Comparison of ENCODE assay signal across 8 mouse cellular contexts in genomic region chr6:88906369-88907108, GRCm38 (mm10). TPM values are rescaled to one million over a fixed set of nuclear protein-coding genes. Genes with fewer than 3 reads are reported as not detected.
DNase-seq lines count a peak whose midpoint lies in the region; TF ChIP-seq lines count a peak whose summit lies in the region.

No protein-coding gene starts in this region.

- peak; percentile 75; the same call in 1 of the 2 replicates for TF ChIP-seq CTCF in thymus, adult 2 months (IDR thresholded peaks at IDR 0.05; ENCODE audit: borderline replicate concordance, control insufficient read depth, extremely low read depth, insufficient read depth, low read length, poor library complexity)
- TF ChIP-seq CTCF in small intestine, adult 2 months (IDR thresholded peaks at IDR 0.05; ENCODE audit: extremely low read depth, insufficient read length, insufficient replicate concordance, low read depth, low read length) = peak; percentile 92

- 28% methylated on average over 16 of the region's 16 CpGs for WGBS in thymus, adult 2 months
- WGBS in small intestine, adult 2 months = 17% methylated on average over 16 of the region's 16 CpGs

- H3K27me3 ChIP-seq in thymus, adult 2 months (ENCODE audit: control insufficient read depth, insufficient read depth, low read length) = no peaks in the 10 kb centered on the region
- no peaks in the 10 kb centered on the region for H3K27me3 ChIP-seq in small intestine, adult 2 months (ENCODE audit: control insufficient read depth, insufficient read depth, low read length)

- no peak for TF ChIP-seq POLR2A in thymus, adult 2 months (IDR thresholded peaks at IDR 0.05; ENCODE audit: control insufficient read depth, extremely low read depth, insufficient read depth, low read length, poor library complexity)
- TF ChIP-seq POLR2A in small intestine, adult 2 months (IDR thresholded peaks at IDR 0.05; ENCODE audit: low read depth, low read length) = peak; percentile 54; the same call in 1 of the 2 replicates

- DNase-seq in thymus, adult 2 months = peak; percentile 47
- DNase-seq in thymus, adult 18-20 months = no peak
- peak; percentile 81 for DNase-seq in cerebellum, adult 9-11 months
- DNase-seq in frontal cortex, adult 2 months (ENCODE audit: extremely low spot score in 1 of 2, low spot score in 1 of 2) = peak; percentile 50 to 77
- peak; percentile 87 for DNase-seq in induced T-regulatory cell, adult 2 months (ENCODE audit: low read depth)
- DNase-seq in left cerebral cortex, postnatal 36 days (ENCODE audit: low spot score in 2 of 2) = peak; percentile 42 to 50
- DNase-seq in mesoderm, embryonic 11.5 days (ENCODE audit: low read depth, low spot score) = peak; percentile 80

- H3K4me1 ChIP-seq in thymus, adult 2 months (replicated peaks; ENCODE audit: control insufficient read depth, insufficient read depth, low read length) = peaks cover 39% of the 10 kb centered on the region
- peaks cover 18% of the 10 kb centered on the region for H3K4me1 ChIP-seq in small intestine, adult 2 months (ENCODE audit: control insufficient read depth, insufficient read depth, insufficient read length, low read length)

- intact Hi-C loops in left cerebral cortex, postnatal 36 days (cut with DNase I) = no loop called here

- H3K4me3 ChIP-seq in thymus, adult 2 months (ENCODE audit: control insufficient read depth, insufficient read depth, low read length) = no peak overlapping the region
- H3K4me3 ChIP-seq in small intestine, adult 2 months (ENCODE audit: low read depth, low read length) = no peak overlapping the region

- H3K36me3 ChIP-seq in thymus, adult 2 months (ENCODE audit: control insufficient read depth, insufficient read depth, low read length) = no peaks in the 10 kb centered on the region
- peaks cover 25% of the 10 kb centered on the region for H3K36me3 ChIP-seq in small intestine, adult 2 months (ENCODE audit: control insufficient read depth, insufficient read depth, low read length)

- no peak overlapping the region for H3K27ac ChIP-seq in thymus, adult 2 months (ENCODE audit: control insufficient read depth, insufficient read depth, low read length)
- no peak overlapping the region for H3K27ac ChIP-seq in small intestine, adult 2 months (ENCODE audit: insufficient read depth, low read depth, low read length)

RNA-seq across cellular contexts. Expression of gene Tpra1, which starts 4.5 kb away (rescaled TPM):
- 300 and 366 TPM in 2 replicates for polyA plus RNA-seq in thymus, adult 2 months (2012; rRNA removed)
- polyA plus RNA-seq in frontal cortex, adult 2 months (2012; rRNA removed) = 92.8 and 93.3 TPM in 2 replicates
- 10 to 100 TPM; 38.7 to 49.6 TPM for total RNA-seq in left cerebral cortex, postnatal 36 days (2021)
- 74.9 and 156 TPM in 2 replicates for polyA plus RNA-seq in small intestine, adult 2 months (2012; rRNA removed)

RNA-seq across cellular contexts. Expression of gene Mcm2, which starts 8.0 kb away (rescaled TPM):
- polyA plus RNA-seq in thymus, adult 2 months (2012; rRNA removed) = 169 and 232 TPM in 2 replicates
- polyA plus RNA-seq in frontal cortex, adult 2 months (2012; rRNA removed) = 4.2 and 4.4 TPM in 2 replicates
- 1 to 10 TPM; 3.8 to 4.2 TPM for total RNA-seq in left cerebral cortex, postnatal 36 days (2021)
- polyA plus RNA-seq in small intestine, adult 2 months (2012; rRNA removed) = 7.9 and 14.5 TPM in 2 replicates

RNA-seq across cellular contexts. Expression of gene Podxl2, which starts 31.7 kb away (rescaled TPM):
- polyA plus RNA-seq in thymus, adult 2 months (2012; rRNA removed) = 95.8 and 100.0 TPM in 2 replicates
- polyA plus RNA-seq in frontal cortex, adult 2 months (2012; rRNA removed) = 609 and 620 TPM in 2 replicates
- 100 to 1,000 TPM; 181 to 221 TPM for total RNA-seq in left cerebral cortex, postnatal 36 days (2021)
- polyA plus RNA-seq in small intestine, adult 2 months (2012; rRNA removed) = 13.6 and 22.1 TPM in 2 replicates

Comparison
In these comparisons a context has a peak if more than half of its experiments do, and no peak if none do; other contexts are left out.
1. DNase-seq: peak in thymus, adult 2 months (single experiment), cerebellum, adult 9-11 months (single experiment), frontal cortex, adult 2 months (2 of 2), induced T-regulatory cell, adult 2 months (single experiment), left cerebral cortex, postnatal 36 days (2 of 2) and mesoderm, embryonic 11.5 days (single experiment); none in thymus, adult 18-20 months (0 of 2).
2. RNA of gene Mcm2, which starts 8.0 kb away (polyA plus RNA-seq): 169 to 232 TPM in thymus, adult 2 months; 7.9 to 14.5 TPM in small intestine, adult 2 months and 4.2 to 4.4 TPM in frontal cortex, adult 2 months; every median in the first group is over 10 times any median in the second.